8 mouse cellular contexts compared by ENCODE assay signal in the genomic region with DNA sequence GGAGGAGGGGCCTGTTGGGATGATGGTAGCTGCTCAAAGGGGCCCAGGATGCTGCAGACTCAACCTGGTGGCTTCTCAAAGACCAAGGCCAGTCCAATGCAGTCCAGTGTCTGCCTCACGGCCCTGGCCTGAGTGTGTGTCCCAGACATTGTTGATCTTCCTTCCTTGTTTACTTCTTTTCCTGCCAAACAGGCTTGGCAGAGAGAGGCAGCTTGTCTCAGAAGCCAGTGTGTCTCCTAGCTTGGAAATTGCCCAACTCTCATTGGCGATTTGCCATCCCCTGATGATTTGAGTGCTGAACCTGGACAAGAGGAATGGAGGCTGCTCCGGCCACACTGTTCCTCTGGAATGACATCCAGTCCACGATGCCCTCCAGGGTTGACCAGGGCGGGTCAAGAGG. TPM values are rescaled to one million over a fixed set of nuclear protein-coding genes. Genes with fewer than 3 reads are reported as not detected.
DNase-seq lines count a peak whose midpoint lies in the region; ATAC-seq lines count a peak whose summit lies in the region.
"Had no signal": no experiment of that assay in that cellular context is flagged by ENCODE, and none has a peak within 500 bp of the region (broad histone marks: within the 10 kb centered on the region; RNA-seq: fewer than 3 reads in every experiment).

No protein-coding gene starts in this region.

- DNase-seq in MN1 (ENCODE audit: low spot score) (peak; percentile 36), adipocyte (ENCODE audit: low spot score) (peak; percentile 98)
- peak; percentile 80 to 83 for DNase-seq in cerebellum, postnatal 36 days
- peak; percentile 85 for DNase-seq in heart, postnatal 4 days
- DNase-seq in urinary bladder, postnatal 14 days (ENCODE audit: low spot score), result peak; percentile 93
- DNase-seq in B cell, adult 2 months, result no peak

- no peak overlapping the region for H3K9ac ChIP-seq in lung, embryonic 15.5 days
- H3K9ac ChIP-seq: neural tube, embryonic 13.5 days had no signal

- H3K27me3 ChIP-seq in lung, embryonic 15.5 days, result no peaks in the 10 kb centered on the region
- H3K27me3 ChIP-seq: neural tube, embryonic 13.5 days had no signal

- whole genome bisulfite sequencing in lung, embryonic 15.5 days, result 31% methylated on average over 5 of the region's 5 CpGs

- no peak overlapping the region for H3K4me3 ChIP-seq in lung, embryonic 15.5 days
- H3K4me3 ChIP-seq: neural tube, embryonic 13.5 days had no signal

- no peak overlapping the region for H3K27ac ChIP-seq in lung, embryonic 15.5 days
- H3K27ac ChIP-seq: neural tube, embryonic 13.5 days had no signal

- H3K36me3 ChIP-seq in lung, embryonic 15.5 days, result no peaks in the 10 kb centered on the region
- H3K36me3 ChIP-seq: neural tube, embryonic 13.5 days had no signal

- H3K4me2 ChIP-seq in lung, embryonic 15.5 days, result no peak overlapping the region
- H3K4me2 ChIP-seq: neural tube, embryonic 13.5 days had no signal

- no peaks in the 10 kb centered on the region for H3K9me3 ChIP-seq in lung, embryonic 15.5 days
- H3K9me3 ChIP-seq: neural tube, embryonic 13.5 days had no signal

- ATAC-seq in lung, embryonic 15.5 days (ENCODE audit: borderline replicate concordance, extremely low read depth, low FRiP score, low TSS enrichment), result peak; percentile 40; the same call in 1 of the 2 replicates

- peaks cover 23% of the 10 kb centered on the region for H3K4me1 ChIP-seq in lung, embryonic 15.5 days
- H3K4me1 ChIP-seq: neural tube, embryonic 13.5 days had no signal

RNA-seq across cellular contexts. Expression of a gene that starts 27.7 kb away (rescaled TPM):
- total RNA-seq in heart, postnatal 4 days (2021), result 10 to 100 TPM; 56.6 to 66.4 TPM
- polyA plus RNA-seq in lung, embryonic 15.5 days (2015; fragmentation: Nextera tagmentation; extraction: Ambion mirVana), result 107 and 116 TPM in 2 replicates

RNA-seq across cellular contexts. Expression of a gene that starts 29.5 kb away (rescaled TPM):
- under 1 TPM in 1 of 2 experiments, not detected in 1; 0.11 TPM for total RNA-seq in heart, postnatal 4 days (2021)
- polyA plus RNA-seq in lung, embryonic 15.5 days (2015; fragmentation: Nextera tagmentation; extraction: Ambion mirVana), result 0.14 TPM in 1 of 2 replicates, not detected in the other

Comparison
In these comparisons a context has a peak if more than half of its experiments do, and no peak if none do; other contexts are left out.
1. DNase-seq: peak in MN1 (single experiment), adipocyte (single experiment), cerebellum, postnatal 36 days (2 of 2), heart, postnatal 4 days (single experiment) and urinary bladder, postnatal 14 days (single experiment); none in B cell, adult 2 months (0 of 2).